Mouse (Mus musculus) c-Kit-positive CD71-positive TER-119-positive erythroid progenitor cells, embryonic 14.5 days (primary cell): ENCODE data around the gene Pstpip1.

ENCODE experiments used
- DNase-seq: peaks from one replicate; pipeline ENCODE4 v3.0.0-alpha.2; 2013; ENCODE audit warnings: low spot score

Gene Pstpip1

DNA sequence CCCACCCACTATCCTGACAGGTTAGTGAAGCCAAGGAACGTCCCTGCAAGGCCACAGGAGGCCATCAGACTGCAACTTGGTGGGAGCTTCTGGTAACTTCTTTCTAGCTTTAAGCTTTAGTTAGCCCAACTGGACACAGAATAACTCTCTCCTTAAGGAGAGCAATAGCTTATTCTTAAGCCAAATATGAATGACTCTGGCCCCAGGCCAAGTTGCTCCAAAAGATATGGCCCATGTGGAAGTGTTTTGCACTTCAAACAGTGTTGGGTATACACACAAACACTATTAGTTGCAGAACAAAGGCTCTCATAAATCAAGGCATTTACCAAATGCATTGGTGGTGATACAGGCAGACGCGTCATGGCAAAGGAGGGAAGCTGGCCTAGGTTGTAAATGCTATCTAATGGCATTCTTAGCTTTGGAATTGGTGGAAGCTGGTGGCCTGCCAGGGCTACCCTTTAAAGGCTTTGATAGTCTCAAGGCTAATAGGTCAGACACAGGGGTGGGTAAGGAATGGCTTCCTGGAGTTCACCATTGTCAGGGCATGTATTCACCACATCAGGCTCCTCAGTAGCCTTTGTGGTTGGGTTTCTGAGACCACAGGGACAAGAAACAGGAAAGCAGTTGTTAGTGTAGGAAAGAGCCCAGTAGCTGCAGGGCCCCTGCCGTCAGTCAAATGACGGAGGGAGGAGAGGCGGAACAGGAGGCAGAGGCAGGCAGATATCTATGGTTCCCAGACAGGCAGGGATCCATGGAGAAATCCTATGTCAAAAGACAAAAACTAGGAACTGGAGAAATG, 16.7 kb downstream of the Pstpip1 start:
- DNase-seq, result no peak

DNA sequence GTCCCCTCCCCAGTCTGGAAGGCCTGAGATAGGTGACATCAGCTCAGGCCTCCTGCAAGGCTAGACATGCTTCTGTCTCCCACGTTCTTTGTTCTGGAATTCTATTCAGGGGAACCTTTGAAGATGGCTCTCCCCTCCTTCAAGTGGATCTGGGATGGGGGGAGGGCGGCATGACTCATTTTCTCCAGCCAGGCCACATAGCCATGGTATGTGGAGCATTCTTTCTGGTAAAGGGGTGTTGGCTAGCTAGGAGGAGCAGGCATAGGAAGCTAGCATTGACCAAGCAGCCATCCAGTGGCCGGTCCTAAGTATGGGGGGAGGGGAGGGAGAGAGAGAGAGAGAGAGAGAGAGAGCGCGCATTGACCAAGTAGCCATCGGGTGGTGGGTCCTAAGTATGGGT, 17.8 kb downstream of the Pstpip1 start:
- DNase-seq, result no peak

DNA sequence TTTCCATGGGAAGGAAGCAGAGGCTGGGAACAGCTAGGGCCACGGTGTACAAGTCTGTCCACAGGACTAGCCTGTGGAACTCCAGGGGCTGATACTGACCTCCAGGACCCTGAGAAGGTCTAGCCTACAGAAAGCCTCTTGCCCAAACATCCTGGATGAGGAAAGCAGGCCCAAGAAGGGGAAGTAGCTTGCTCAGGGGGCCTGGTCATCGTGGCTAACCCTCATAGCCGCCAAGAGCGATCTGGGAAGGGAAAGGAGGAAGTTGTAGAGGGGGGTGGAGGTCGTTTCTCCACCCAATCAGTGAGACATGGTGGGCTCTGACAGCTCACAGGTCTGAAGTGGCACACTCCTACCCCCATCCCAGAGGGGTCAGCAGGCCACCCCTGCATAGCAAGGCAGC, 18.4 kb downstream of the Pstpip1 start:
- no peak for DNase-seq

DNA sequence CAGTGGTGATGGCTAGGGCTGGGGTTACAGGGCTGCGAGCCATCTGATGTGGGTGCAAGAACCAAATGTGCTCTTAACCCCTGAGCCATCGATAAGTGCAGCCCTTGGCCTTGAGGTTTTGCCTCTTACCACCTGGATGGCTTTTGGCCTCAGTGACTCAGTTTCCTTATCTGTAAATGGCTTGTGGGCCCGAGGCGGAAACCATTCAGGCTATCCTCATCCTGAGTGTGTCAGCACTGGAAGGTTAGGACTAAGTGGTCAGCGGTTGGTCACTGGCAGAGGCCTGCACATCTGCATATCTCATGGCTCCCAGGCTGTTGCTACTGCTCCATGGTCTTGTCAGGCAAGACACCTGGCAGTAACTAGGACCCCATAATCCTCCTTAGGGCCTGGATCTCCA, 28.3 kb downstream of the Pstpip1 start:
- no peak for DNase-seq

DNA sequence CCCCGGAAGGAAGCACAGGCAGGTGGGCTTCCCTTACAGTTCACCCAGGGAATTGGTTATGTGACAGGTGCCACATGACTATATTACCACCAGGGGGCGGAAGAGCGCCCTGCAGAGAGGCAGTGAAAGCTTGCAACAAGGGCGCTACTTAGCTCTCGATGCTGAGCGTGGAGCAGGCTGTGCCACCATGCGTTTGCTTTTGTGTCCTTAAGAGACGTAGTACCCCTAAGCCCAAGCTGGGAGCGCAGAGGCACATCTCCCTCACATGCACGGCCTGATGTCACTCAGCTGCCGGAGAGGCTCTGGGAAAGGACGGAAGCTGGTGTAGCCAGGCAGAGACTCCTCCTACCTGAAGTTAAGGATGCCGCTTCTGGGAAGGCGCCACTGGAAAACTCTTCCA, 28.8 kb downstream of the Pstpip1 start:
- DNase-seq, result peak; percentile 69

DNA sequence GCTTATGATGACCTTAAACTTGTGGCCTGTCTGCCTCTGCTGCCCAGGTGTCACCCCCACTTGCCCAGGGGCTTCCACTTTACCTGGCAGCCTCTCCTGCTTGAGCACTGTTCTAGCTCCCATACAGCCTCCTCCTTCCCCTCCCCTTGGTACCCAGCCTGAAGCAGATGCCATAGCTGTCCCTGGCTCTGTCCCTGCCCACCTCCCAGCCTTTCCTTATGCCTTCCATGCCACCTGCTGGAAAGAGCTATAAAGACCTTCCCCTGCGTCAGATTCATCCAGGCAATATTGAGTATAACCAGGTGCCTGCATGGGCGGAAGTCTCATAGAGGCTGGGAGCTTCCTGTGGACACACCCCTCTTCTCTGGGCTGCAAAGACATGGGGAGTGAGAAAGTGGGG, 29.9 kb downstream of the Pstpip1 start:
- DNase-seq, result no peak

DNA sequence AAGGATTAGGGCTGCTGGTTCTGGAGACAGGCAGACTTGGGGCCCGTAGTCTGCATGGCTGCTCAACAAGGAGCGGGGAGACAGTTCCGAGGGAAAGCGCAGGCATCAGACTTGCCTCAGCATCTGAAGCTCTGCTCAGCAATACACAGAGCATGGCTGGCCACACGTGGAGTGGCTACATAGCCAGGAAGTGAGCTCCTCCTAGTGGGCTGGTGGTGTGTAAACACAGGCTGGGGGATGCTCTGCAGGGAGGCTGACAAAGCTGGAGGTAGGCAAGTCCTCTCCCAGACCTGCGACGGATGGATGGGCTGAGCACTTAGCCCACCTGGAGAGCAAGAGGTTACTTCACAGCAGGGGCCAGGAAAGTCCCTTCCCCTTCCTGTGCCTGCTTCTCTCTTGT, 31.3 kb downstream of the Pstpip1 start:
- no peak for DNase-seq

DNA sequence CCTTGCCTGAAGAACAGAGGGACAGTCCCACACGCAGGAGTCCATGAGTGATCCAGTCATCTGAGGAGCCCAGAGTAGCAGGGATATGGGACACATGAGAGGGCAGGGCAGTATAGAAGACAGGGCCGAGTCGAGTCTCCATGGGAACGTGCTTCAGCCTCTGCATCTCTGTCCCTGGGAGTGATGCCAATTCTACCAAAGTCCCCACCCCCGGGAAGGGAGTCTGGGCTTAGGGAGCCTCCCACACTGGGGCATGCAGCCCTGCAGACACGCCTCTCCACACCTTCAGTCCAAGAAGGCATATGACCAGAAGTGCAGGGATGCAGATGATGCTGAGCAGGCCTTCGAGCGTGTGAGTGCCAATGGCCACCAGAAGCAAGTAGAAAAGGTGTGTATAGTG, 33.2 kb downstream of the Pstpip1 start:
- no peak for DNase-seq

DNA sequence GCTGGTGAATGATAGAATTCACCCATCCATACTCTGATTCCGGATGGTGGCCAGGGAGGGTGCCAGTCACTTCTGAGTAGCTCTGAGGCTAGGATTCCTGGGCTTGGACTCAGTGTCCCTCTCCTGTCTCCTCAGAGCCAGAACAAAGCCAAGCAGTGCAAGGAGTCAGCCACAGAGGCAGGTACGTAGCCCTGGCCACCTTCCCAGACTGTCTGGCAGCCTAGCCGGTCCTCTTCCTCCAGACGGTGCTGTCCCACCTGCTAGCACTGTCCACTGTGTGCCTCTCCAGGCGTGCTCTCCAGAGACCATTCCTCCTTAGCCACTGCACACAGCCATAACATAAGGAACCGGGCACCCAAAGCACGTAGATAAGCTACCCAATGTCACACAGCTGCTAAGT, 33.9 kb downstream of the Pstpip1 start:
- no peak for DNase-seq

DNA sequence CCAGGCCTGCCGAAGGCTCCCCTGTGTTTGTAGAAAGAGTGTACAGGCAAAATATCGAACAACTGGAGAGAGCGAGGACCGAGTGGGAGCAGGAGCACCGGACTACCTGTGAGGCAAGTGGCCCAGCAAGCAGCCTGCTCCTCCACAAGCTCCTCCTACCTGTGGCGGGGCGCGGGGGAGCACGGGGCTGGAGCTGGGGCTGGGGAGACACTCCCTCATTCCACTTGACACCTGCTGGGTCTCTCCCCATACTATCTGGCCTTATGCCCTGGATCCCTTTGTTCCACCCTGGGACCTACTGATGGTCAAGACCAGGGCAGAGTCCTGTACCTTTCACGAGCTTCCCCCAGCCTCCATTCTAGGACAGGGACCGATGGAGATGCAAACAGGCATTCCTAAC, 34.8 kb downstream of the Pstpip1 start:
- no peak for DNase-seq

DNA sequence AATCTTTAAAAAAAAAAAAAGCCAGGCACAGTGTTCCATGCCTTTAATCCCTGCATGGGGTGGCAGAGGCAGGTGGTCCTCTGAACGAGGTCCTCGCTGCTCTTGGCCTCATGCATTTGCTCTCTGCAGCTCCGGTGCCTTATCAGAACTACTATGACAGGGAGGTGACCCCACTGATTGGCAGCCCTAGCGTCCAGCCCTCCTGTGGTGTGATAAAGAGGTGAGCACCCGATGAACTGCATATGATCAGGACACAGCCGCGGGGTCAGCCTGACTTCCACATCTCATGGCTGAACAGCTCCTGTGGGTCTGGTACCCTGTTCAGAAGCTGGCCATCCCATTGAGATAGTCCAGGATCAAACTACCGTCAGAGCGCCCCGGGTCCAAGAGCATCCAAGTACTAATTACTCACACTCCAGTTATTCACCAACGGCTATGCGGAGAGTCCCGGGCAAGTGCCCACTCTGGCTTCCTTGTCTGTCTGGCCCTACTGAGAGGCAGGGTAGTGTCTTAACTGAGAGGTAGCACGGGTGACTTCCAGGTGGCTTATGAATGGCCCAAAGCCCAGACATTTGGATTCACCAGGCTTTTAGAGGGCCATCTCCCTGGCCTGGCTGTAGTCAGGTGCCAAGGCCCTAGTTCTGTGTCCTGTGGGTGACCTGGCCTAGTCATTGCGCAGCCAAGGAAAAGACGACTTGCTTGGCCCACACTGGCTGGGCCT, 36.9 kb downstream of the Pstpip1 start:
- DNase-seq, result no peak

DNA sequence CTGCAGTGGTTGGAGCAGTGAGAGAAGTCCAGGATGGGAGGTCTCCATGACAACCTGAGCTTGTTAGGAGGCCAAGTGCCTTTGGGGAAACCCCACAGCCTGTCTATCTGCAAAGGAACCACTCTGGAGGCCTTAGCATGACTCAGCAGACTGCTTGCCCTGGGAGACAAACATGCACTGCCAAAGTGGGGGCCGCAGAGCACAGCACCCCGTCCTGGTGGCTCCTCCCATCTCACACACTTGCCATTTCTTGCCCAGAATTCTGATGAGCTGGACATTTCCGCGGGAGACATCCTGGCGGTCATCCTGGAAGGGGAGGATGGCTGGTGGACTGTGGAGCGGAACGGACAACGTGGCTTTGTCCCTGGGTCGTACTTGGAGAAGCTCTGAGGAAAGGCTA, 38.6 kb downstream of the Pstpip1 start:
- peak; percentile 23 for DNase-seq

DNA sequence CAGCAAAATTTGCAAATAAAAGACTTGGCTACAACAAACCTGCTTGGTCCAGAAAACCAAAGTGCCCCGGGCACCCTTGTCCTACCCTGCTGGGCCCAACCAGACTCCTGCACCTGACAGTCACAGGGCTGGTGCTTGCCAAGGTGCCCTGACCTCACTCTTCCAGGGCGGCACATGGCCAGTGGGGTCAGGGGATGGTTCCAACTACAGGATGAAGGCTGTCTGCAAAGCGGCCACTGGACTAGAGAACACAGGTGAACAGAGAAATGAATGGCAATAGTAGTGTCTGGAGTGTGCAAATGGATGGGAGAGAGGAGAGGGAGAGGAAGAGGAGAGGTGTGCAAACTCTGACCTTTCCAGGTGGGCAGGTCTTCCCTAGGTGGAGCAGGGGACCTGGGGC, 40.2 kb downstream of the Pstpip1 start:
- DNase-seq, result no peak

DNA sequence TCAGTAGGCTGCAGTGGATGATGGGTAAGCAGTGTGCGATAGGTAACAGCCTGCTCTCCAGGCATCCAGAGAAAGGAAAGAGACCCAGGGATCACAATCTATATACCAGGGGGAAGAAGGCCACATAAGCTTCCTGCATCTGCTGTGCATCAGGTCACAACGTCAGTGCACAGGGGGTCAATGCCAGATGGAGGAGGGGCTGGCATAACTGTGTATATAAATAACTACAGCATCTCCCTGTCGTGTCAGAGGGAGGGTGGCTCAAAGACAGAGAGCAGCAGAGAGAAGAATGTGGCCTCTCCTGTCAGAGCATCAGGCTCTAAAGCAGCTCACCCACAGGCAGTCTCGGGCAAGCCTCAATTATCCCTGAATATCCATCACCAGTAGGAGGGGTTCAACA, 40.8 kb downstream of the Pstpip1 start:
- DNase-seq, result no peak

DNA sequence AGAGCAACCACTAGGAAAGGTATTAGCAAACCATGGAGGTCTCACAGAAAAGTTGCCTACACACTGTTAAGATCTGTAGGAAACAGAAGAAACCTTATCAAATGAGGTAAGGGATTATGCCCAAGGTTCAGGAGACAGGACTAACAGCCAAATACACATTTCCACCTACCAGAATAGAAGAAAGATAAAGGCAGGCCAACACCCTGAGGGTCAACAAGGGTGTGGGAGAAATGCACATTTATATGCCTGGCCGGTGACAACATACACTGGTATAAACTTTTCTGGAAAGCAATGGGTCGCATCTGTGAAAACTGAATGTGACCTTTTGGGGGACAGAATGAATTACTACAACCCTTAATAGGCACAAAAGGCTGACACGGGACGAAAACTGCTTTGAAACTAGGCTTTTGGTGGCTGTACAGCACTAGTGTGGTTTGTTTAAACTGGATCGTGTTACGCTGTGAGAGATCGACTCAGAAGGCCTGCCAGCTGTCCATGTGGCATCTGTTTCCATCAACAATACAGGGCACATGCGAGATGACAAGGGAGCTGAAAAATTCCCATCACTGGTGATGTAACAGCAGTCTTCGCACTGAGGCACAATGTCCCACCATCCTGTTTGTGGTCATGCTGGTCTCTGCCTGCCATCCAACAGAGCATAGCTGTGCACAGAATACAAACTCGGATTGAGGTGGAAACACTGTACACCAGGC, 42.2 kb downstream of the Pstpip1 start:
- no peak for DNase-seq

DNA sequence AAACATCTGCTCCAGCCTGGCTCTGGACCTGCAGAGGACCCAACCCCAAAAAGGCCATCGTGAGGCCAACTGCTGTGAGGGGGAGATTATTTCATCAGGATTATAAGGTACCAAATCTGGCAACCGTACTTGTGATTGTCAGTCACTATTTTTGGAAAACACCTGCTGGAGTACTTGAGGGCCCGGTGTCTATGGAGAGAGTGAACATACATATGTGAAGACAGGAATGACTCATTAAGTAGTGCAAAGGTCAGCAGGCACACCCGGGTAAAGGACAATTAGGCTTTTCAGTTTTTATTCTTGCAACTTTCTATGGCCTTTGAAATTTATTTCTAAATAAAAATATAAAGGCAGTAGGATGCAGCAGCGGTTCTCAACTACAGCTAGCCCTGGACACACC, 44.2 kb downstream of the Pstpip1 start:
- no peak for DNase-seq

DNA sequence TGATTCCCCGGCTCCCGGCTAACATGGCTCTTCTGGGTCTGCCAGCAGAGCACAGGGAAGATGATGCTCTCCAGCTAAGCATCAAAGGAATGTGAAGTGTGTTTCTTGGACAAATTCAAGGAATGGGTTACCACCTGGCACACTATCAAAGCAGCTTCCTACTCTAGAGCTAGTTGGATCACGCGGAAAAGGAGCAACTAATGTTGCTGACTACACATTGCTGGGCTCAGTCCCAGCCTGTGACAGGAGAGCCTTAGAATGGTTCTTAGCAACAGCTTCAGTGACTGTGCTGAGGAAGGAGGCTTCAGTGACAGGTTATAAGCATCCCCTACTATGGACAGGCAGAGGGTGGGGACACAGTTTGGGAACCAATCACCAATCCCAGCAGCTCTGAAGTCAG, 44.9 kb downstream of the Pstpip1 start:
- DNase-seq, result no peak

DNA sequence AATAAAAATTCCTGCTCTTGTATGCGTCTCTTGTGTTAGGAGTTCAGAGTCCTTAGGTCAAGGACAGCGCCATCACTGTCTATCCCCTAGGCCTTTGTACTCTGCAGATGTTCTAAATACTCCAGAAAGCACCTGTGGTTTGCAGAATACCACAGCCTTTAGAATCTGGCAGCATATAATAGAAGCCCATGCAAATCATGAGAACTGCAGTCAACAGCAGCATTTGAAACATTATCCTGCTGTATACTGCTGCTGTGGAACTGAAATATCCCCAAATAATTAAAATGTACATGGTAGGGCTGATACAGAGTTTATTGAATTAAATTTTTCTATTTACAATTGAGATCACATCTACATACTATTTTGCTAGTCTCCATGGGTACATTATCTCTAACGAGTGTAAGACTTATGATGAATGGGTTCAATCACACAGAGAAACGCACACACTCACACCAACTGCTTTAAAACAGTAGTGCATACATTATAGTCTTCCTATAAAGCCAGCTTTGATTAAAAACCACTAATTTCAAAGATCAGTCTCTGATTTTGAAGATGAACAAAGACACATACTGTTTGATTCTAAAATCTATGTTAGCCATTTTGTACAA, 45.9 kb downstream of the Pstpip1 start:
- DNase-seq, result no peak

DNA sequence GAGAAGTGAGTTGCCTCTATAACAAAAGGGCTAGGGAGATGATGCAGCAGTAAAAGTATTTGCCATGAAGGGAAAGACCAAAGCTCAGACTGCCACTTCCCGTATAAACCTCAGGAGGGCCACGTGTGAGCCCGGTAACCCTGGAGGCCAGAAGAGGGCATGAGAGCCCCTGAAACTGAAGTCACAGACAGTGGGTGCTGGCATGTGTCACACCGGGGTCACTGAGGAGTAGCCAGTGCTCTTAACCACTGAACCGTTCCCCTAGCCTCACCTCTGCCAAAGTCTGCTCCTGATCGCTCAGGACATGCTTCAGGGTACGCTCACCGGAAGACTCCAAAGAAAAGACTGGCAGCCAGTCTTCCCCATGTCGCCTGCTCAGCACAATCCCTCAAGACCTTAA, 52.0 kb downstream of the Pstpip1 start:
- DNase-seq, result no peak

DNA sequence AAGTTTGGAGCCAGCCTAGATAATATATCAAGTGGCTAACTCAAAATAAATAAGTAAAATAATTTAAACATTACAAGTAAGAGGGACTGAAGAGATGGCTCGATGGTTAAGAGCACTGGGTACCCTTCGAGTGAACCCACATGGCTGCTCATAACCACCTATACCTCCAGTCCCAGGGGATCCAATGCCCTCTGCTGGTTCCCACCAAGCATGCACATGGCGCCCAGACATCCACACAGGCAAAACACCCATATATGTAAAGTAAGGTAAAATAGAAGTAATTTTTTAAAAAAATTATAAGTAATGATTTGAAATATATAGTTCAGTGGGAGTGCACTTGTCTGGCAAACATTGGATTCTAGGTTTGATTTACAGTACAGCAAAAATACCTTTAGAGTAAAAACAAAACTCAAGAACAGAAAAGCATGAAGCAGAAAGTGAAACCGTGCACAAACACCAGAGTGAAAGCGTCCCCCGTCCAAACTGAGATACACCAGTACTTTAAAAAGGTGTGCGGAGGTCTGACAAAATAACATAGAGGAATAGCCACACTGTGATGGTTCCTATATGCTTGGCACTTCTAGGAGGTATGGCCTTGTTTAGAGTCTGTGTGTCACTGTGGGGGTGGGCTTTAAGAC, 54.7 kb downstream of the Pstpip1 start:
- no peak for DNase-seq

DNA sequence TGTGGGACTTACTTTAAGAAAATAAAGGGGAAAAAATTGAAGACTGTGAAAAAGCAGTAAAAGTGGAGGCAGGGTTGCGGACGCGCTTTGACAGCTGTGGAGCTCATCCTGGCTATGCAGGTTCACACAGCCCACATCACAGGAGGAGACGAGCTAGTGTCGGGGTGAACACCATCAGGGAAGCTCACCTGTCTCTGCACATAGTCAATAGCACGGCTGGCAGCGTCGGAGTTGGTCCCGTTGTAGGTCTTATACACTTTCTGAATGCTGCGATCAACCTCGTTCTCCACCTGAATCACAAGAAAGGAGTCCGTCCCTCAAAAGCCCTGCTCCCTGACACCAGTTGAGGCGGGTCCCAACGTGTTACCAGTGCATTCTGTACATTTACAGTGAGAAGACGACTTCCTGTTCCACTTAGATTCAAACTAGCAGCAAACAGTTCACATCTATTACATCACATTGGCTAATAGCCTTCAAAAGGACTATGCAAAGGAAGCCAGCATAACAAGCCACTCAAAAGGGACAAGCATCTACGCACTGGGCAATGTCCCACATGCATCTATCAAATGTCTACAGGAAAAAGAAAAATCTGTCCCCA, 56.7 kb downstream of the Pstpip1 start:
- no peak for DNase-seq
